13 mouse cellular contexts compared by ENCODE assay signal in genomic region chr9:75234271-75234741, GRCm38 (mm10). TPM values are rescaled to one million over a fixed set of nuclear protein-coding genes. Genes with fewer than 3 reads are reported as not detected.
DNase-seq lines count a peak whose midpoint lies in the region; ATAC-seq lines count a peak whose summit lies in the region.
"Had no signal": no experiment of that assay in that cellular context is flagged by ENCODE, and none has a peak within 500 bp of the region (broad histone marks: within the 10 kb centered on the region; RNA-seq: fewer than 3 reads in every experiment).

No protein-coding gene starts in this region.

- H3K4me2 ChIP-seq in limb, embryonic 13.5 days (replicated peaks): no peak overlapping the region
- H3K4me2 ChIP-seq in lung, embryonic 16.5 days (ENCODE audit: low read depth, low read length): peak overlapping the region; percentile 54
- H3K4me2 ChIP-seq in forebrain, embryonic 13.5 days: no peak overlapping the region
- H3K4me2 ChIP-seq: hindbrain, embryonic 13.5 days; neural tube, embryonic 15.5 days had no signal

- no peak for ATAC-seq in limb, embryonic 13.5 days (ENCODE audit: low FRiP score, low read depth)
- ATAC-seq in lung, embryonic 16.5 days (ENCODE audit: low read depth): peak; percentile 79
- ATAC-seq in forebrain, embryonic 13.5 days: no peak
- ATAC-seq: midbrain, embryonic 16.5 days had no signal

- peaks cover 49% of the 10 kb centered on the region for H3K27me3 ChIP-seq in limb, embryonic 13.5 days
- H3K27me3 ChIP-seq in limb, embryonic 10.5 days (ENCODE audit: low read depth, poor library complexity, severe bottlenecking): peaks cover 55% of the 10 kb centered on the region
- peaks cover 7% of the 10 kb centered on the region; the same call in 1 of the 2 replicates for H3K27me3 ChIP-seq in lung, embryonic 16.5 days (ENCODE audit: control insufficient read depth, insufficient read depth, low read depth, low read length)
- H3K27me3 ChIP-seq in forebrain, embryonic 13.5 days: peaks cover 39% of the 10 kb centered on the region

- H3K9me3 ChIP-seq in limb, embryonic 13.5 days: no peaks in the 10 kb centered on the region
- no peaks in the 10 kb centered on the region for H3K9me3 ChIP-seq in limb, embryonic 10.5 days (replicated peaks)
- H3K9me3 ChIP-seq in lung, embryonic 16.5 days (ENCODE audit: control insufficient read depth, low read length): no peaks in the 10 kb centered on the region
- H3K9me3 ChIP-seq in forebrain, embryonic 13.5 days (replicated peaks): no peaks in the 10 kb centered on the region
- H3K9me3 ChIP-seq: hindbrain, embryonic 13.5 days; neural tube, embryonic 15.5 days had no signal

- H3K4me3 ChIP-seq in limb, embryonic 13.5 days: no peak overlapping the region
- no peak overlapping the region for H3K4me3 ChIP-seq in limb, embryonic 10.5 days
- H3K4me3 ChIP-seq in lung, embryonic 16.5 days (ENCODE audit: low read length): peak overlapping the region; percentile 58
- H3K4me3 ChIP-seq in forebrain, embryonic 13.5 days: no peak overlapping the region
- H3K4me3 ChIP-seq: hindbrain, embryonic 13.5 days; neural tube, embryonic 15.5 days had no signal

- H3K27ac ChIP-seq in limb, embryonic 13.5 days: no peak overlapping the region
- no peak overlapping the region for H3K27ac ChIP-seq in limb, embryonic 10.5 days
- H3K27ac ChIP-seq in lung, embryonic 16.5 days (ENCODE audit: low read length): peak overlapping the region; percentile 92
- no peak overlapping the region for H3K27ac ChIP-seq in forebrain, embryonic 13.5 days
- H3K27ac ChIP-seq: hindbrain, embryonic 13.5 days; neural tube, embryonic 15.5 days had no signal

- peak; percentile 20 for DNase-seq in adrenal gland, postnatal 14 days
- DNase-seq in adrenal gland, postnatal 10 days: no peak
- DNase-seq in limb, embryonic 10.5 days (ENCODE audit: low spot score): no peak
- DNase-seq in layer of hippocampus, postnatal 14 days (ENCODE audit: low spot score in 2 of 2): no peak
- DNase-seq in heart, adult 9 months (ENCODE audit: low spot score in 2 of 2): no peak
- DNase-seq: embryo, embryonic 11 days; right cerebral cortex, postnatal 14 days had no signal

- H3K9ac ChIP-seq in limb, embryonic 13.5 days: peak overlapping the region; percentile 31; the same call in 1 of the 2 replicates
- H3K9ac ChIP-seq in lung, embryonic 16.5 days (ENCODE audit: low read length): peak overlapping the region; percentile 78
- H3K9ac ChIP-seq in forebrain, embryonic 13.5 days: no peak overlapping the region
- H3K9ac ChIP-seq: hindbrain, embryonic 13.5 days; neural tube, embryonic 15.5 days had no signal

- H3K36me3 ChIP-seq in limb, embryonic 13.5 days: no peaks in the 10 kb centered on the region
- H3K36me3 ChIP-seq in limb, embryonic 10.5 days: no peaks in the 10 kb centered on the region
- no peaks in the 10 kb centered on the region for H3K36me3 ChIP-seq in lung, embryonic 16.5 days (ENCODE audit: control insufficient read depth, insufficient read depth, low read length)
- no peaks in the 10 kb centered on the region for H3K36me3 ChIP-seq in forebrain, embryonic 13.5 days (ENCODE audit: poor library complexity, severe bottlenecking)
- H3K36me3 ChIP-seq: hindbrain, embryonic 13.5 days; neural tube, embryonic 15.5 days had no signal

- peaks cover 16% of the 10 kb centered on the region for H3K4me1 ChIP-seq in limb, embryonic 13.5 days
- H3K4me1 ChIP-seq in limb, embryonic 10.5 days: peaks cover 9% of the 10 kb centered on the region
- H3K4me1 ChIP-seq in lung, embryonic 16.5 days (replicated peaks; ENCODE audit: control insufficient read depth, insufficient read depth, low read length): peaks cover 9% of the 10 kb centered on the region
- H3K4me1 ChIP-seq in forebrain, embryonic 13.5 days: peaks cover 9% of the 10 kb centered on the region

- WGBS in limb, embryonic 13.5 days: 30% methylated on average over 7 of the region's 7 CpGs
- WGBS in limb, embryonic 10.5 days: 17% methylated on average over 7 of the region's 7 CpGs
- 20% methylated on average over 7 of the region's 7 CpGs for WGBS in lung, embryonic 16.5 days
- 33% methylated on average over 7 of the region's 7 CpGs for WGBS in forebrain, embryonic 13.5 days

RNA-seq across cellular contexts. Expression of gene Myo5c, which starts 2.5 kb away (rescaled TPM):
- 7.0 and 7.3 TPM in 2 replicates for total RNA-seq in adrenal gland, postnatal 14 days (2021)
- total RNA-seq in adrenal gland, postnatal 10 days (2021): 1 to 10 TPM; 5.7 to 9.4 TPM
- polyA plus RNA-seq in limb, embryonic 13.5 days (2015; fragmentation: Nextera tagmentation; extraction: Ambion mirVana): 0.14 and 0.24 TPM in 2 replicates
- polyA plus RNA-seq in limb, embryonic 10.5 days (2016; fragmentation: Nextera tagmentation; extraction: Ambion mirVana): 0.41 and 0.58 TPM in 2 replicates
- 38.3 and 40.1 TPM in 2 replicates for polyA plus RNA-seq in lung, embryonic 16.5 days (2015; fragmentation: Nextera tagmentation; extraction: Ambion mirVana)
- total RNA-seq in layer of hippocampus, postnatal 14 days (2021): 1 to 10 TPM in 1 of 2 experiments, under 1 TPM in 1; 0.58 to 1.6 TPM
- polyA plus RNA-seq in forebrain, embryonic 13.5 days (2015; fragmentation: Nextera tagmentation; extraction: Ambion mirVana): 0.21 and 0.28 TPM in 2 replicates

Comparison
In these comparisons a context has a peak if more than half of its experiments do, and no peak if none do; other contexts are left out.
1. RNA of gene Myo5c, which starts 2.5 kb away (polyA plus RNA-seq): 38.3 to 40.1 TPM in lung, embryonic 16.5 days; 0.41 to 0.58 TPM in limb, embryonic 10.5 days, 0.21 to 0.28 TPM in forebrain, embryonic 13.5 days and 0.14 to 0.24 TPM in limb, embryonic 13.5 days; every median in the first group is over 10 times any median in the second.